Mouse (Mus musculus) heart, embryonic 10.5 days (tissue): ENCODE measurements around the gene Cxcr1. TPM values are rescaled to one million over a fixed set of nuclear protein-coding genes. Genes with fewer than 3 reads are reported as not detected.
"Not testable (repeated sequence)": the region's sequence is repeated elsewhere in the genome, so short reads cannot be mapped to it uniquely, and the experiment has no call there.

Source experiments
- DNase-seq: peaks from one replicate; pipeline ENCODE4 v3.0.0-alpha.2; 2017; ENCODE audit warnings: low spot score
- H3K27ac ChIP-seq: fragments of 300-500 bp; sonication (generic); 2 replicates; pipeline ENCODE4 v1.5.1; 2016; ENCODE audit warnings: mild to moderate bottlenecking
- H3K27me3 ChIP-seq: fragments of 300-500 bp; sonication (generic); 2 replicates; pipeline ENCODE4 v1.6.1; 2016; ENCODE audit warnings: mild to moderate bottlenecking; ENCODE audit not compliant: poor library complexity, insufficient read depth, severe bottlenecking
- H3K36me3 ChIP-seq: fragments of 300-500 bp; sonication (generic); 2 replicates; pipeline ENCODE4 v1.6.1; 2016; ENCODE audit warnings: mild to moderate bottlenecking, moderate library complexity
- H3K4me1 ChIP-seq: fragments of 300-500 bp; sonication (generic); 2 replicates; pipeline ENCODE4 v1.6.1; 2016; ENCODE audit warnings: mild to moderate bottlenecking
- H3K4me3 ChIP-seq: fragments of 300-500 bp; sonication (generic); 2 replicates; pipeline ENCODE4 v1.5.1; 2016; ENCODE audit warnings: mild to moderate bottlenecking, moderate library complexity
- H3K9me3 ChIP-seq: fragments of 300-500 bp; sonication (generic); 2 replicates; pipeline ENCODE4 v1.6.1; 2016; ENCODE audit warnings: mild to moderate bottlenecking, moderate library complexity
- WGBS: fragments of 180-500 bp; shearing (Covaris S2); methylation state at CpG from one replicate; pipeline ENCODE4 v1.1.7; 2016; 5-methylcytosine and 5-hydroxymethylcytosine counted together
- polyA plus RNA-seq: library from polyadenylated mRNA; unstranded; fragments of >200 nt; fragmentation: Nextera tagmentation; extraction: Ambion mirVana; gene quantifications from 2 replicates; pipeline ENCODE4 v1.2.1, GENCODE M21; 2016

Cxcr1 gene
- polyA plus RNA-seq, 1 experiment from 2014 or later = not detected

DNA sequence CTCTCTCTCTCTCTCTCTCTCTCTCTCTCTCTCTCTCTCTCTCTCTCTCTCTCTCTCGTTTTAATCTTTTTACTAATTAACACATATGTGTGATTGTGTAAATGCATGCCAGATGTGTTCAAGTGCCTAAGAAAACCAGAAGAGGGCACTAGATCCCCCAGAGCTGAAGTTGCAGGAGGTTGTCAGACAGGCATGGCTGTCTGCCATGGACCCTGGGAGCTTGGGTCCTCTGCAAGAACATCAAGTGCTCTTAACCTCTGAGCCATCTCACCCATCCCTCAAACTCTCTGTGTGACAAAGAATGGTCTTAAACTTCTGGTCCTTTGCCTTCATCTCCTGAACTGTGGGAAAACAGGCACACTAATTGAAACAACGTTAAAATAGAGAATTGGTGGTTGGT lies 11.4 kb downstream of the Cxcr1 start:
- H3K36me3 ChIP-seq = no peaks in the 10 kb centered on the region
- no peaks in the 10 kb centered on the region for H3K27me3 ChIP-seq
- no peak overlapping the region for H3K27ac ChIP-seq
- WGBS = 48% methylated on average over 2 of the region's 2 CpGs
- peak; percentile 71 for DNase-seq
- no peak overlapping the region for H3K4me3 ChIP-seq
- peaks cover 26% of the 10 kb centered on the region; the same call in 1 of the 2 replicates for H3K4me1 ChIP-seq
- H3K9me3 ChIP-seq = no peaks in the 10 kb centered on the region

DNA sequence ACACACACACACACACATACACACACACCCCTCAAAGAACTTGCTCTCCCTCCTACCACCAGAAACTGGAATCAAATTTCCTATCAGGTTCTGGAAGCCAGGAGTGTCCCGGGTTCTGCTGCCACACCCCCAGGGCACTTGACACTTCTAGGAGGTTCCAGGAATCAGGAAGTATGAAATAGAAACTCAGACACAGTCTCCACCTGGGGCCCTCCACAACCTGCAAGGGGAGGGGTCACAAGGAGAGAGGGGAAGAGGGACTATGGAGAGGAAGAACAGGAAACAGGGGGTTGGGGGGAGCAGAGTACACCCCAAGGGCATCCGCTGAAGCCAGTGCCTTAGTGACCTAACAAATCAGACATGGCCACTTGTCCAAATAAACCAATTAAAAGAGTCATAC lies 13.0 kb downstream of the Cxcr1 start:
- H3K27me3 ChIP-seq = no peaks in the 10 kb centered on the region

DNA sequence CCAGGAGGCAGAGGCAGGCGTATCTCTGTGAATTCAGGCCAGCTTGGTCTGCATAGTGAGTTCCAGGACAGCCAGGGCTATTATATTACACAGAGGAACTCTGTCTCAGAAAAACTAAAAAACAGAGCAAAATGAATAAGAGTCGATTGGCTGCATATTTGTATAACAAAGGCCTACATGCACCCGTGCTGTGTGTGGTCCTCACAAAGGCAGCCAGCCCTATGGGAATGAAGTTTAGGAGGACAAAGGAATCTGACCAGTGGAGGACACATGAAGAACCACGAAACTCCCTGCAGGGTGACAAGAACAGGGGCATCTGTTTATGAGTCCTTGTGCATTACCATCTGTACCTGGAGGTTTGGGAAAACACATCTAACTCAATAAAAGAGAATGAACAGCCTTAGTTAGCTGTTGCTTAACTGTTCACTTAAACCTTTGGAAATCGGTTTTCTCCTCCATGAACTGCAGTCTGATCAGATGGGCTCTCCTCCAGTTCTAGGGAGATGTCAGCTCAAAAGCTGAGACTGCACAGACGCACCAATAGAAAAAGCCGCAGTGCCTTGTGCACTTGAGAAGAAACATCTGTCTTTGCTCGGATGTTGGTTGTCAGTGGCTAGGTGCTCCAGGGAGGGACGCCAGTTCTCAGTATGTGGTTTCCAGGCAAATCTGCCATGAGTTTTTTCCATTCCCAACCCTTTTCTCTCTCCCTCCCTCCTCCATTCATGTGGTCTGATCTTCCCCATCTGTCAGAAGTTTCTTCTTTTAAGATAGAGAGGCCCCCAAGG lies 14.6 kb downstream of the Cxcr1 start:
- H3K27ac ChIP-seq = peak overlapping the region; percentile 57
- WGBS = 39% methylated on average over 9 of the region's 9 CpGs
- no peak overlapping the region for H3K4me3 ChIP-seq
- DNase-seq = peak; percentile 87
- no peaks in the 10 kb centered on the region for H3K36me3 ChIP-seq
- no peaks in the 10 kb centered on the region for H3K9me3 ChIP-seq
- H3K27me3 ChIP-seq = no peaks in the 10 kb centered on the region
- peaks cover 26% of the 10 kb centered on the region; the same call in 1 of the 2 replicates for H3K4me1 ChIP-seq

More for the DNA sequence above, 13.0 kb downstream of the Cxcr1 start:
- Histone ChIP-seq H3K36me3 (no peaks in the 10 kb centered on the region), H3K9me3 (no peaks in the 10 kb centered on the region), H3K4me1 (peaks cover 26% of the 10 kb centered on the region; the same call in 1 of the 2 replicates), H3K4me3 (no peak overlapping the region), H3K27ac (no peak overlapping the region)
- DNase-seq = peak; percentile 17
- WGBS = 62% methylated on average over 2 of the region's 2 CpGs

DNA sequence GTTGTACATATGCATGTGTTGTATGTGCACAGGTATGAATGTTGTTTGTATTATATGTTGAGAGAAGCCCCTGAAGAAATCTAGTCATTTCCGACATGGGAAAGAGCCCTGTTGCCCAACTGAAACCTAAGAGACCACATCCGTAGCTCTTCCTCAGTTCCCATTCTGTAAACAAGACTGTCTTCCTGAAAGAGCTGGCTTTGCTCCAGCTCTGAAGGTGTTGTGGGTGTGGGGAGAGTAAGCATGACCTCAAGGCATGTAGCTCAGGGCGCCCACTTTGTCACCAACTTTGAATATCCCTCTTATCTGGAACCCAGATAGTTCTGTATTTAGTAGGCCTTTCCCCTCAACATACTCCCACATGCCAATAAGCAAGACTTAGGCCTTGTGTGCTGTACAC lies 15.8 kb downstream of the Cxcr1 start:
- Histone ChIP-seq H3K36me3 (no peaks in the 10 kb centered on the region), H3K27ac (no peak overlapping the region), H3K9me3 (no peaks in the 10 kb centered on the region), H3K4me3 (no peak overlapping the region), H3K27me3 (no peaks in the 10 kb centered on the region), H3K4me1 (peaks cover 26% of the 10 kb centered on the region; the same call in 1 of the 2 replicates)
- DNase-seq = peak; percentile 69
- WGBS = 77% methylated on average over 3 of the region's 3 CpGs

DNA sequence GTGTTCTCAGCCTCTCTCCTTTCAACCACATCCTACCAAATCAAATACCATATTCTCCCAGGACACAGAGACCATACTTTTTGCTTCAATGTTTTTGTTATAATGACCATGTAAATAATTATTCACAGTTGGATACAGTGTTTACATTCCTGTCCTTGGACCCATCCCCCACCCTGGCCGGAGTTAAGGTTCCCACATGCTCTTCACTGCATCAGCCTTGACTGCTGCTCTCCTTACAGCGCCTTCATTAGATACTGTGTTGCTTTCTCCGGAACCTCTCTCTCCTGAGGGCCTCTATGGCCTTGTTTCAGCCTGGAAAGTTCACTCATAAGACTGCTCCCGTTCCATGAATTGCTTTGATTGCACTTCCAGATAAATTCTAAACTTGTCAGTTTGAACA lies 18.7 kb downstream of the Cxcr1 start:
- Histone ChIP-seq H3K27ac (no peak overlapping the region), H3K36me3 (no peaks in the 10 kb centered on the region), H3K9me3 (no peaks in the 10 kb centered on the region), H3K4me1 (peaks cover 18% of the 10 kb centered on the region; the same call in 1 of the 2 replicates), H3K4me3 (no peak overlapping the region), H3K27me3 (no peaks in the 10 kb centered on the region)
- WGBS = 68% methylated on average over 4 of the region's 4 CpGs
- peak; percentile 55 for DNase-seq

DNA sequence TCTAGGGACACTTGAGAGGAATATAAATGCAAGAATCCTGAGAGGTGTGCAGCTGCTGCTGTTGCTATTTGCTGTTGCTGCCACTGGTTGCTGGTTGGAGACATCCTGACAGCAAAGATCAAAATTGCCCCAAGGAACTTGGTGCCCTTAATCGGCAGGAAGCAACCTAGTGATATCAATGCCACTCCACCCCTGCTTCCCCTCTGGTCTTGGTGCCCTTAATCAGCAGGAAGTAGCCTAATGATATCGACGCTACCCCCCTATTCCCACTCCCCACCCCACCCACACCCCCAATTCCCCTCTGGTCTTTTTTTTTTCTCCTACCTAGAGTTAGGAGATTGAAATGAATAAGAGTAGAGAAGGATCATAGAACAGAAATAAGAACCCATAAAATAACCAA lies 21.7 kb downstream of the Cxcr1 start:
- no peaks in the 10 kb centered on the region for H3K27me3 ChIP-seq
- no peaks in the 10 kb centered on the region for H3K36me3 ChIP-seq
- no peak overlapping the region for H3K4me3 ChIP-seq
- H3K27ac ChIP-seq = no peak overlapping the region
- DNase-seq = peak; percentile 31
- 53% methylated on average over 3 of the region's 3 CpGs for WGBS
- no peaks in the 10 kb centered on the region for H3K4me1 ChIP-seq
- no peaks in the 10 kb centered on the region for H3K9me3 ChIP-seq

DNA sequence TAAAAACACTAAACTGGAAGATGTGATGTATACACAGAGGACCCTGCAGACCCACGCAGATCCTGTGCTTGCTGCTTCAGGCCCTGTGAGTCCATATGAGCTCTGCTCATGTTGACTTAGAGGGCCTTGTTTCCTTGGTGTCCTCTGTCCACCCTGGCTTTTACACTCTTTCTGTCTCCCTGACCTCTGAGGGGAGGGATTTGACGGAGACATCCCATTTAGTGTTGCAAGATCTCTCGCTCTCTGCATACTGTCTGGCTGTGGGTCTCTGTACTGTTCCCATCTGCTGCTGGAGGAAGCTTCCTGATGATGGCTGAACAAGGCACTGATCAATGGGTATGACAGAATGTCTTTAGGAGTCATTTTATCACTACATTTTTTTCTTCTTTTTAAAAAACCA lies 24.7 kb downstream of the Cxcr1 start:
- Histone ChIP-seq H3K27ac (no peak overlapping the region), H3K9me3 (no peaks in the 10 kb centered on the region), H3K27me3 (no peaks in the 10 kb centered on the region), H3K36me3 (no peaks in the 10 kb centered on the region), H3K4me3 (no peak overlapping the region), H3K4me1 (no peaks in the 10 kb centered on the region)
- whole genome bisulfite sequencing = 80% methylated on average over 3 of the region's 3 CpGs
- DNase-seq = peak; percentile 58

DNA sequence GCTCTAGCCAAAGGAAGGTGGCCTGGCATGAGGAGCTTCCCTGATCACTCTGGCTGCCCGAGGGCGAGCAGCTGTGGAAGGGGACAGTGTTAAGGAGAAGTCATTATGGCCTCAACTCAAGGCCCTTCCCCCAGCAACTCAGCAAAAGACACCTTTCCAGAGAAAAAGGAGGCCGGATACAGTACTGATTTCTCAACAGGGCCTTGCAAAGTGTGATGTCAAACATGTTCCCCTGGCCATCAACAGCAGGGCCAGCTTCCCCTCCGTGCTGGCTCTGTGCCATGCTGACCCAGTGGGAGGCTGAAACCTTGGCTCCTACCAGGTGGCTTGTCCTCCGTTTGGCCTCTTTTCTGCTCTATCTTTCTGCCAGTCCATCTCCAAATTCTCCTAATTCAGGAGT lies 27.3 kb downstream of the Cxcr1 start:
- WGBS = 80% methylated on average over 5 of the region's 5 CpGs
- DNase-seq = peak; percentile 62
- Histone ChIP-seq H3K27me3 (peaks cover 3% of the 10 kb centered on the region; the same call in 1 of the 2 replicates), H3K27ac (no peak overlapping the region), H3K9me3 (no peaks in the 10 kb centered on the region), H3K4me3 (no peak overlapping the region), H3K36me3 (no peaks in the 10 kb centered on the region), H3K4me1 (no peaks in the 10 kb centered on the region)

DNA sequence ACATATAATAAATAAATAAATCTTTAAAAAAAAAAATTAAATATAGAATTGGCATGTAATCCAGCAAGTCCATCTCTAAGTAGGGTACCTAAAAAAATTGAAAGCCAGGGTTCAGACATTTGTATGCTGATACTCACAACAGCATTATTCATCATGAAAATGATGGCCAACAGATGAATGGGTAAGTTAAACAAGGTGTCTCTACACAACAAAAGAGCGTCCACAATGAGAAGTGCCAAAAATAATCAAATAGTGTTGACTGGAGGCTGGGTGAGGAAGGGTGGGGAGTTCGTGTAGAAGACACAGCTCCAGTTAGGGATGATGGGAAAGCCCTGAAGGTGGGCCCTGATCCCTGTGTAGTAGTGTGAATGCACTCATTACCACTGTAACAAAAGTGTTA lies 34.4 kb downstream of the Cxcr1 start:
- 61% methylated on average over 2 of the region's 2 CpGs for WGBS
- no peak overlapping the region for H3K27ac ChIP-seq
- peaks cover 7% of the 10 kb centered on the region; the same call in 1 of the 2 replicates for H3K27me3 ChIP-seq
- DNase-seq = no peak
- no peaks in the 10 kb centered on the region for H3K36me3 ChIP-seq
- no peaks in the 10 kb centered on the region for H3K9me3 ChIP-seq
- H3K4me3 ChIP-seq = no peak overlapping the region
- peaks cover 13% of the 10 kb centered on the region for H3K4me1 ChIP-seq

DNA sequence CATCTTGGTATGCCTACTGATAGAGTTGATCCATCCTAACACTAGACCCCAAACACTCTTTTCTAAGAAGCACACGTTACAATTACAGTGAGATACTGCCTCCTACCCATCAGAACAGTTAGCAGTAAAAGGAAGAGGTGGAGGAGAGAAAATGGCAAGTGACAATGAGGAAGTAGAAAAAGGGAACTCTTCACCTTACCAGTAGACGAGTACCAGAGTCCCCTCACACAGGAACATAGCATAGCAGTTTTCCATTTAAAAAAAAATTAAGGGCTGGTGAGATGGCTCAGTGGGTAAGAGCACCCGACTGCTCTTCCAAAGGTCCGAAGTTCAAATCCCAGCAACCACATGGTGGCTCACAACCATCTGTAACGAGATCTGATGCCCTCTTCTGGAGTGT lies 34.8 kb downstream of the Cxcr1 start:
- H3K27ac ChIP-seq, H3K4me3 ChIP-seq, H3K27me3 ChIP-seq, H3K9me3 ChIP-seq, DNase-seq, H3K36me3 ChIP-seq: not testable (repeated sequence)
- H3K4me1 ChIP-seq = peaks cover 13% of the 10 kb centered on the region
- WGBS = 77% methylated on average over 5 of the region's 5 CpGs

DNA sequence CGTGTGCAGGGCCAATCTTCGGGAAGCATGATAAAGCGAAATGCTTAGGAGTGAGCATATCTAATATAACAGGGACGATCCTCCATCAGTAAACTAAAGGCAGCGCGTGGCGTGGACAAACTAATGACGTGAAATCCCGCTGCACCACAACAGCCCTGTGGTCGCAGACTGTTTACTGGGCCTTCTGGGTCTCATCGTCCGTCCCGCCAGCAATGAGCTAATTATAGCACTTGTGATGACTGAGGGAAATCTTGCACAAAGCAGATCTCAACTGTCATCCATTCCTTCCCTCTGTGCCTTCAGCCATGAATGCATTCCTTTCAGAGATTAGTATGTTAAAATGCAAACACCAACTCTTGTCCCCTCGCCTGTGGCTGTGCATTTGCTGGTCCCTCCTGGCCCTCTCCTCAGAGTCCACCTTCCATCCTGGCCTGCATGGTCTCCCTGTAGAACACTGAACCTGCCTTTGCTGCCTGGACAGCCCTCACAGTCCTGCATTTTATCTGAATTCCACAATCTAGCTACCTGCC lies 38.0 kb downstream of the Cxcr1 start:
- no peaks in the 10 kb centered on the region for H3K36me3 ChIP-seq
- peak overlapping the region; percentile 67 for H3K27ac ChIP-seq
- DNase-seq = peak; percentile 73
- H3K4me3 ChIP-seq = no peak overlapping the region
- H3K4me1 ChIP-seq = peaks cover 22% of the 10 kb centered on the region
- H3K9me3 ChIP-seq = no peaks in the 10 kb centered on the region
- 55% methylated on average over 14 of the region's 14 CpGs for WGBS
- no peaks in the 10 kb centered on the region for H3K27me3 ChIP-seq

DNA sequence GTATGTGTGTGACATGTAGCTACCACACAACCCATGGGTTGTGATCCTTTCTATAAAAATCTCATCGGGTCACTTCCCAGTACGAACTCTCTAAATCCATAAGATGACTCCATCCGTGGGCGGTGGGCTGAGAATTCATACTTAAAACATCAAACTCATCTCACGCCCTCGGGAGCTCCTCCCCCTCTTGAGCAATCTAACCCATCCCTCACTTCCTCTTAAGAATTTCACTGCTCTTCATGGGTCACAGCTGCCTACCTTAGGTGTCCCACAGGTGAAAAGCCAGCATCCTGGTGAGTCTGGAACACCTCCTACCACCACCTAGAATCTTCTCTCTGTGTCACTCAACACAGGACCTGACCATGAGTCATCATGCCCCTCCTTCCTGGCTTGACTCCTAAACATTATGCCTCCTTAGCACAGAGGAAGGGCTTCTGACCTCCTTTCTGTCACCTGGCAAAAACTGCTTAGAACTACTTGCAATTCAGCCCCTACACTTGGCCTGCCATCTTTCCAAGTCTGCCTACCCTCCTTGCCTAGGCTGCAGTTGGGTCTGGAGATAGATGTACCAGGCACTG lies 38.9 kb downstream of the Cxcr1 start:
- no peaks in the 10 kb centered on the region for H3K9me3 ChIP-seq
- peaks cover 31% of the 10 kb centered on the region for H3K4me1 ChIP-seq
- H3K36me3 ChIP-seq = no peaks in the 10 kb centered on the region
- no peak overlapping the region for H3K4me3 ChIP-seq
- H3K27ac ChIP-seq = peak overlapping the region; percentile 47; the same call in 1 of the 2 replicates
- peak; percentile 54 for DNase-seq
- WGBS = 82% methylated on average over 6 of the region's 6 CpGs
- no peaks in the 10 kb centered on the region for H3K27me3 ChIP-seq

DNA sequence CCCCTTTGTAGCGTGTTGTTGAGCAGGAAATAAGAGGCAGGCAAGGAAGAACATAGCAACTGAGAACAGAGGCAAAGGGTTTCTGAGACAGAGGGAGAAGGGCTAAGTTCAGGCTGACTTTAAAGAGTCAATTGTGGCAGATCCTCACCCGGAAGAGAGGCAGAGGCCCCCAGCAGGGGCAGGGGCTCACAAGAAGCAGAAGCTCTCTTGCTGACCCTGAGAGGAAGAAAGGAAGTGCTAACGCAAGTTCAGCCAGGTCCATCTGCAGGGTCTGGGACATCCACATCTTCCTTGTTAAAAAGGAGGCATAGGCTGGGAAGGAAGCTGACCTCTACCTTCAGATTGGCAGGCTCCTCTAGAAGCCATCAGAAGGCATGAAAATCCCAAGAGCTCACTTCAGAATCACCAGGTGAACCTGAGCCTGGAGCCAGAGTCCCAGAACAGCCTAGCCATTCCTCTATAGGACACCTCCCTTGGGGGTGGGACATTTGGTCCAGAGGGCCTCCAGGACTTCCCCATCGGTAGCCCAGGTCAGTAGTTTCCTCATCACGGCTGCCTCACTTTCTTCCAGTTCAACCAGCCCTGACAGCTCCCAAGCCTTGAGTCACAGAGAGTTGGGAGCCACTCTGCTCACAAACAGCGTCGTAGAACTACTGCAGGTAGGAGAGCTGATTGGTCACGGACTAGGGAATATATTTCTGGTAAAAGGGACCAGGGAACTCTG lies 40.8 kb downstream of the Cxcr1 start, which contains the start of gene Cxcr2:
Cxcr2 (plus strand) TSS at position 529 of the 724 bp plus-strand sequence.
- H3K27ac ChIP-seq = no peak within 1 kb of the TSS
- 63% methylated on average over 8 of the region's 8 CpGs for WGBS
- H3K4me3 ChIP-seq = no peak within 1 kb of the TSS
- DNase-seq = peak; percentile 46
- H3K4me1 ChIP-seq = peaks cover 39% of the 10 kb centered on the region
- H3K9me3 ChIP-seq = no peaks in the 10 kb centered on the region
- H3K27me3 ChIP-seq = no peaks in the 10 kb centered on the region
- no peaks in the 10 kb centered on the region for H3K36me3 ChIP-seq
